Mouse (Mus musculus) small intestine, adult 2 months (tissue): ENCODE data around the gene Ints13.

ENCODE experiments used
- CTCF ChIP-seq: fragments of 200-500 bp; IDR thresholded peaks from 2 replicates; pipeline ENCODE4 v1.5.1; 2012; ENCODE audit warnings: low read depth, mild to moderate bottlenecking, control low read depth, inconsistent platforms, low read length, moderate library complexity, mixed read lengths; ENCODE audit not compliant: insufficient replicate concordance, insufficient read length; ENCODE audit errors: extremely low read depth
- POLR2A ChIP-seq: fragments of 200-500 bp; IDR thresholded peaks from 2 replicates; pipeline ENCODE4 v1.6.1; 2012; ENCODE audit warnings: low read depth, mild to moderate bottlenecking, control low read depth, inconsistent platforms, low read length, moderate library complexity

- TF ChIP-seq CTCF (no peak), POLR2A (no peak)
These were observed 74.8 kb downstream of the Ints13 start for GRCm38 (mm10) chr6:146502856-146503255.
